Comparison of ENCODE assay signal across 8 mouse cellular contexts in the genomic region with DNA sequence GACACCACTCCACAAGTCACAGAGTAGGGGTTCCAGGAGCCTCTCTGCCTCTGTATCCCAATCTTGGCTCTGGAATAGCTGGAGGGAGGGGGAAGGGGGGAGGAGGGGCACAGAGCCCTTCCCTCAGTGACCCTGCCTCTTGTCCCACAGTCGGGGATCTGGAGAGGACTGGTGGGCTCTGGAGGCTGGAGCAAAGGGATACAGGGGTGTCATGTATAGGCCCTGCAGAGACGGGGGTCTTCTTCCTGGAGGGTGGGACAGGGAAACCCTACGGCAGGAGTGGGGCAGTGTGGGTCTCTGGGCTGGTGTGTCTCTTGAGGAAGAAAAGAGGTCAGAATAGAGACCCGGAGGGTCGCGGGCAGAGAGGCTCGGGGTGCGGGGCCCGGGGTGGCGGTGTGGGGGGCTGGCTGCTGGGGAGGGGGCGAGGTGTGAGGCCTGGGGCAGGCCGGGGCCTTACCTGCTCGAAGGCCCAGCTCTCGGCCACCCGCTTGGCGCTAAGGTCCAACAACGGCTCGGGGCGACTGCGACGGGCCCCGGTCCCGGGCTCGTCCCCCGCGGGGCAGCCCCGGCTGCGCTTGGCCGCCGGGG. TPM values are rescaled to one million over a fixed set of nuclear protein-coding genes. Genes with fewer than 3 reads are reported as not detected.
DNase-seq lines count a peak whose midpoint lies in the region; ATAC-seq and TF ChIP-seq lines count a peak whose summit lies in the region.

No protein-coding gene starts in this region.

- peak overlapping the region; percentile 78 for H3K4me2 ChIP-seq in lung, embryonic 15.5 days
- peak overlapping the region; percentile 68 for H3K4me2 ChIP-seq in embryonic facial prominence, embryonic 15.5 days (replicated peaks)
- H3K4me2 ChIP-seq in intestine, postnatal 0 days (replicated peaks; ENCODE audit: low read depth) = peak overlapping the region; percentile 96

- no peaks in the 10 kb centered on the region for H3K9me3 ChIP-seq in lung, embryonic 15.5 days
- H3K9me3 ChIP-seq in embryonic facial prominence, embryonic 15.5 days (replicated peaks) = no peaks in the 10 kb centered on the region
- no peaks in the 10 kb centered on the region for H3K9me3 ChIP-seq in intestine, postnatal 0 days (ENCODE audit: control insufficient read depth)

- no peak for TF ChIP-seq CTCF in intestine, postnatal 0 days (IDR thresholded peaks at IDR 0.05; ENCODE audit: low read depth)

- H3K36me3 ChIP-seq in lung, embryonic 15.5 days = peaks cover 19% of the 10 kb centered on the region; the same call in 1 of the 2 replicates
- H3K36me3 ChIP-seq in embryonic facial prominence, embryonic 15.5 days = peaks cover 34% of the 10 kb centered on the region
- H3K36me3 ChIP-seq in intestine, postnatal 0 days (ENCODE audit: control insufficient read depth, insufficient read depth) = no peaks in the 10 kb centered on the region

- DNase-seq in lung, postnatal 10 days = no peak
- DNase-seq in naive thymus-derived CD4-positive, alpha-beta T cell, adult 2 months (ENCODE audit: low read depth) = peak; percentile 40
- no peak for DNase-seq in spleen, postnatal 4 days (ENCODE audit: low spot score in 2 of 2)
- no peak for DNase-seq in frontal cortex, postnatal 25 days (ENCODE audit: low spot score in 2 of 2)

- peak; percentile 0; the same call in 1 of the 2 replicates for ATAC-seq in lung, embryonic 15.5 days (ENCODE audit: borderline replicate concordance, extremely low read depth, low FRiP score, low TSS enrichment)
- ATAC-seq in embryonic facial prominence, embryonic 15.5 days (ENCODE audit: insufficient number of reproducible peaks, low FRiP score, low TSS enrichment, low read depth) = peak; percentile 2; the same call in 1 of the 2 replicates
- peak; percentile 11 for ATAC-seq in intestine, postnatal 0 days
- no peak for ATAC-seq in monocyte, adult 5-6 weeks (replicated peaks; ENCODE audit: insufficient number of reproducible peaks, low FRiP score, low TSS enrichment, poor library complexity, severe bottlenecking)

- H3K4me3 ChIP-seq in lung, embryonic 15.5 days = peak overlapping the region; percentile 85
- H3K4me3 ChIP-seq in embryonic facial prominence, embryonic 15.5 days (replicated peaks) = peak overlapping the region; percentile 80
- peak overlapping the region; percentile 89 for H3K4me3 ChIP-seq in intestine, postnatal 0 days (ENCODE audit: low read depth, low read length)

- 0% methylated on average over 23 of the region's 30 CpGs for WGBS in lung, embryonic 15.5 days
- under 1% methylated on average over 29 of the region's 30 CpGs for WGBS in embryonic facial prominence, embryonic 15.5 days
- WGBS in intestine, postnatal 0 days = under 1% methylated on average over 27 of the region's 30 CpGs

- H3K27ac ChIP-seq in lung, embryonic 15.5 days = peak overlapping the region; percentile 64
- H3K27ac ChIP-seq in embryonic facial prominence, embryonic 15.5 days (replicated peaks) = peak overlapping the region; percentile 40
- H3K27ac ChIP-seq in intestine, postnatal 0 days (ENCODE audit: low read depth, low read length) = peak overlapping the region; percentile 29; the same call in 1 of the 2 replicates

- H3K27me3 ChIP-seq in lung, embryonic 15.5 days = no peaks in the 10 kb centered on the region
- no peaks in the 10 kb centered on the region for H3K27me3 ChIP-seq in embryonic facial prominence, embryonic 15.5 days
- no peaks in the 10 kb centered on the region for H3K27me3 ChIP-seq in intestine, postnatal 0 days (replicated peaks; ENCODE audit: control insufficient read depth, insufficient read depth, low read length)

- H3K9ac ChIP-seq in lung, embryonic 15.5 days = peak overlapping the region; percentile 91
- peak overlapping the region; percentile 94 for H3K9ac ChIP-seq in embryonic facial prominence, embryonic 15.5 days
- H3K9ac ChIP-seq in intestine, postnatal 0 days (ENCODE audit: low read depth, low read length) = peak overlapping the region; percentile 89

- peaks cover 20% of the 10 kb centered on the region for H3K4me1 ChIP-seq in lung, embryonic 15.5 days
- H3K4me1 ChIP-seq in embryonic facial prominence, embryonic 15.5 days = peaks cover 24% of the 10 kb centered on the region
- 0 out of 2 replicates have a peak, but pooled peaks cover 6% of the 10 kb centered on the region for H3K4me1 ChIP-seq in intestine, postnatal 0 days (replicated peaks; ENCODE audit: control insufficient read depth, insufficient read depth, low read length)

RNA-seq across cellular contexts. Expression of gene Zswim4, which starts 0.4 kb away (rescaled TPM):
- 13.6 and 14.2 TPM in 2 replicates for polyA plus RNA-seq in lung, embryonic 15.5 days (2015; fragmentation: Nextera tagmentation; extraction: Ambion mirVana)
- 15.8 and 17.7 TPM in 2 replicates for polyA plus RNA-seq in embryonic facial prominence, embryonic 15.5 days (2015; fragmentation: Nextera tagmentation; extraction: Ambion mirVana)
- 3.7 and 3.8 TPM in 2 replicates for polyA plus RNA-seq in intestine, postnatal 0 days (2015; fragmentation: Nextera tagmentation; extraction: Ambion mirVana)
- 11.8 to 12.1 TPM (median 11.9 TPM) in 3 replicates for total RNA-seq in monocyte, adult 5-6 weeks (2017)

RNA-seq across cellular contexts. Expression of gene D8Ertd738e, which starts 13.0 kb away (rescaled TPM):
- polyA plus RNA-seq in lung, embryonic 15.5 days (2015; fragmentation: Nextera tagmentation; extraction: Ambion mirVana) = 320 and 350 TPM in 2 replicates
- polyA plus RNA-seq in embryonic facial prominence, embryonic 15.5 days (2015; fragmentation: Nextera tagmentation; extraction: Ambion mirVana) = 314 and 349 TPM in 2 replicates
- polyA plus RNA-seq in intestine, postnatal 0 days (2015; fragmentation: Nextera tagmentation; extraction: Ambion mirVana) = 308 and 309 TPM in 2 replicates
- 106 to 180 TPM (median 151 TPM) in 3 replicates for total RNA-seq in monocyte, adult 5-6 weeks (2017)

RNA-seq across cellular contexts. Expression of gene Mri1, which starts 20.6 kb away (rescaled TPM):
- polyA plus RNA-seq in lung, embryonic 15.5 days (2015; fragmentation: Nextera tagmentation; extraction: Ambion mirVana) = 67.2 and 72.4 TPM in 2 replicates
- polyA plus RNA-seq in embryonic facial prominence, embryonic 15.5 days (2015; fragmentation: Nextera tagmentation; extraction: Ambion mirVana) = 61.2 and 62.6 TPM in 2 replicates
- 54.9 and 60.3 TPM in 2 replicates for polyA plus RNA-seq in intestine, postnatal 0 days (2015; fragmentation: Nextera tagmentation; extraction: Ambion mirVana)
- total RNA-seq in monocyte, adult 5-6 weeks (2017) = 7.0 to 21.9 TPM (median 15.6 TPM) in 3 replicates

RNA-seq across cellular contexts. Expression of gene Ccdc130, which starts 33.7 kb away (rescaled TPM):
- polyA plus RNA-seq in lung, embryonic 15.5 days (2015; fragmentation: Nextera tagmentation; extraction: Ambion mirVana) = 20.5 and 22.8 TPM in 2 replicates
- polyA plus RNA-seq in embryonic facial prominence, embryonic 15.5 days (2015; fragmentation: Nextera tagmentation; extraction: Ambion mirVana) = 24.1 and 28.5 TPM in 2 replicates
- polyA plus RNA-seq in intestine, postnatal 0 days (2015; fragmentation: Nextera tagmentation; extraction: Ambion mirVana) = 12.8 and 12.9 TPM in 2 replicates
- 6.4 to 27.2 TPM (median 23.9 TPM) in 3 replicates for total RNA-seq in monocyte, adult 5-6 weeks (2017)

RNA-seq across cellular contexts. Expression of gene Nanos3, which starts 51.5 kb away (rescaled TPM):
- polyA plus RNA-seq in lung, embryonic 15.5 days (2015; fragmentation: Nextera tagmentation; extraction: Ambion mirVana) = 2.7 and 3.2 TPM in 2 replicates
- polyA plus RNA-seq in embryonic facial prominence, embryonic 15.5 days (2015; fragmentation: Nextera tagmentation; extraction: Ambion mirVana) = 3.5 and 4.0 TPM in 2 replicates
- 1.6 and 1.8 TPM in 2 replicates for polyA plus RNA-seq in intestine, postnatal 0 days (2015; fragmentation: Nextera tagmentation; extraction: Ambion mirVana)
- total RNA-seq in monocyte, adult 5-6 weeks (2017) = not detected in 3 replicates
